Mouse (Mus musculus) cerebellum, adult 2 months (tissue): ENCODE data around the gene Wasf2. TPM values are rescaled to one million over a fixed set of nuclear protein-coding genes. Genes with fewer than 3 reads are reported as not detected.

ENCODE experiments used
- DNase-seq, 2 experiments: peaks; one replicate each; pipeline ENCODE4 v3.0.0; 2021
- H3K27ac ChIP-seq: fragments of 200-500 bp; 2 replicates; pipeline ENCODE4 v1.5.1; 2012; ENCODE audit warnings: low read length, control low read depth, inconsistent platforms; ENCODE audit not compliant: insufficient read depth
- H3K27me3 ChIP-seq: fragments of 200-500 bp; 2 replicates; pipeline ENCODE4 v1.6.1; 2012; ENCODE audit warnings: inconsistent platforms, mild to moderate bottlenecking, low read length, moderate library complexity; ENCODE audit not compliant: control insufficient read depth, insufficient read depth
- H3K4me1 ChIP-seq: fragments of 200-500 bp; 2 replicates; pipeline ENCODE4 v1.6.1; 2011; ENCODE audit warnings: low read length; ENCODE audit not compliant: control insufficient read depth, insufficient read depth
- H3K4me3 ChIP-seq: fragments of 200-500 bp; replicated peaks from 2 replicates; pipeline ENCODE3; 2011; ENCODE audit warnings: mild to moderate bottlenecking, low read depth, low read length, control low read depth; ENCODE audit not compliant: insufficient read depth
- CTCF ChIP-seq: fragments of 200-500 bp; IDR thresholded peaks from 2 replicates; pipeline ENCODE4 v1.5.1; 2011; ENCODE audit warnings: low read depth, mild to moderate bottlenecking, control low read depth, low read length, moderate library complexity, borderline replicate concordance; ENCODE audit not compliant: insufficient read depth
- POLR2A ChIP-seq: fragments of 200-500 bp; IDR thresholded peaks from 2 replicates; pipeline ENCODE4 v1.6.1; 2011; ENCODE audit warnings: low read length, control low read depth, borderline replicate concordance; ENCODE audit not compliant: insufficient read depth
- WGBS: fragments of 180-500 bp; shearing (Covaris S2); methylation state at CpG from one replicate; pipeline ENCODE4 v1.1.7; 2018; 5-methylcytosine and 5-hydroxymethylcytosine counted together
- polyA plus RNA-seq: library from polyadenylated mRNA; depleted of rRNA; stranded (reverse); fragments of >200 nt; gene quantifications from 2 replicates; pipeline ENCODE4 v1.2.3, GENCODE M21; 2012

Wasf2 gene
- polyA plus RNA-seq, 1 experiment, result 16.3 TPM

DNA sequence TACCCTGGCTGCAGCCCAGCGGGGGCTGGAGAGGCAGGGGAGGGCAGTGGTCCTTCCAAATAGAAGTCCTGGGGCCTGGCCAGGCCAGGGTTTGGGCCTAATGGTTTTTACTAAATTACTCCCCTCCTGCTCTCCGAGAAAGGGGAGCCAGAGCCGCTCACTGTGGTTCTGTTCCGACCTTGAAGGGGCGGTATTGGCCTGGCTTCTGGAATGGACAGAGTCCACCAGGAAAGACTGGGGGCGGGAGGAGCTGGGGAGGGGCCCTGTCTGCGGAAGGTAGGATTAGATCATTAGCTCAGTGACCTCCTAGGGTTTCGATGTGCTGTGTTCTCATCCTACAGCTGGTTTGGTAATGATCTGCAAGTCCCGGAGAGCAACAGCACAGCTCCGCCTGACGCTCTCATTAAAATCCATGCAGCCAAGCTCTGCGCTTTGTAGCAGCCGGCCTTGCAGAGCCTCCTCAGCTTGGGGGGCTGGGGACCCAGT is 67.5 kb downstream of the Wasf2 start:
- WGBS, result 64% methylated on average over 13 of the region's 13 CpGs
- H3K27ac ChIP-seq, result no peak overlapping the region
- TF ChIP-seq CTCF (no peak), POLR2A (no peak)

GRCm38 (mm10) chr4:133198337-133199180 is 68.3 kb downstream of the Wasf2 start:
- Histone ChIP-seq H3K27ac (no peak overlapping the region), H3K4me3 (no peak overlapping the region), H3K4me1 (peaks cover 36% of the 10 kb centered on the region), H3K27me3 (no peaks in the 10 kb centered on the region)
- 64% methylated on average over 19 of the region's 19 CpGs for WGBS
- TF ChIP-seq CTCF, result no peak
- no peak for TF ChIP-seq POLR2A
- peak in 1 of 2 experiments; percentile 20 for DNase-seq

More for the DNA sequence above, 67.5 kb downstream of the Wasf2 start:
- DNase-seq, result no peak
- no peaks in the 10 kb centered on the region for H3K27me3 ChIP-seq
- peaks cover 36% of the 10 kb centered on the region for H3K4me1 ChIP-seq
- H3K4me3 ChIP-seq, result no peak overlapping the region

- 87% methylated on average over 6 of the region's 6 CpGs for WGBS
- H3K27me3 ChIP-seq, result no peaks in the 10 kb centered on the region
- TF ChIP-seq CTCF (no peak), POLR2A (no peak)
- DNase-seq, result no peak
- no peak overlapping the region for H3K4me3 ChIP-seq
- H3K4me1 ChIP-seq, result peaks cover 36% of the 10 kb centered on the region
- no peak overlapping the region for H3K27ac ChIP-seq
Measured at GRCm38 (mm10) chr4:133199743-133200142, 69.4 kb downstream of the Wasf2 start.

DNA sequence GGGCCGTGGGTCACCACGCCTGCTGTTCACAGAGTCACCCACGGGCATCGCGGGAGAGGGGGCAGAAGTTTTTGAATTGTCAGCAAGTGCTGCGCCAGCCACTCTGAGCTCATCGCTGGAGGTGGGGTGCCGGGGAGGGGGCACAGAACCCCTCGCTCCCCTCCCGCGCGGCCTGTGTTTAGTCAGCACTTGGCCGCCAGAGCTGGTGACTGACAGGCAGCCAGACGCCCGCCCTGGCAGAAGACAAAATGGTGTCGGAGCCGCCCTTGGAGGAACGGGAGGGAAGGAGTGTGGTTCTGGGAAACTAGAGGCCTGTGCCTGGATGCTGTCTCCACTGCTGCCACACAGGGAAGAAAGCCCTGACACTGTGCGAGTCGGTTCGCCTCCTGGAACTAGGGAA is 70.0 kb downstream of the Wasf2 start:
- 32% methylated on average over 21 of the region's 21 CpGs for WGBS
- H3K4me3 ChIP-seq, result no peak overlapping the region
- no peak overlapping the region for H3K27ac ChIP-seq
- DNase-seq, result peak; percentile 43 to 46
- no peaks in the 10 kb centered on the region for H3K27me3 ChIP-seq
- H3K4me1 ChIP-seq, result peaks cover 36% of the 10 kb centered on the region
- TF ChIP-seq POLR2A (no peak), CTCF (no peak)

- Histone ChIP-seq H3K27me3 (no peaks in the 10 kb centered on the region), H3K4me3 (no peak overlapping the region), H3K27ac (peak overlapping the region; percentile 1; the same call in 1 of the 2 replicates), H3K4me1 (peaks cover 36% of the 10 kb centered on the region)
- TF ChIP-seq CTCF (peak; percentile 69), POLR2A (no peak)
- 31% methylated on average over 8 of the region's 8 CpGs for WGBS
- DNase-seq, result peak; percentile 85 to 88
Measured at GRCm38 (mm10) chr4:133201006-133201771, 70.9 kb downstream of the Wasf2 start.

GRCm38 (mm10) chr4:133202254-133202653 is 71.9 kb downstream of the Wasf2 start:
- Histone ChIP-seq H3K27ac (no peak overlapping the region), H3K4me3 (no peak overlapping the region), H3K27me3 (no peaks in the 10 kb centered on the region), H3K4me1 (peaks cover 32% of the 10 kb centered on the region)
- 95% methylated on average over 3 of the region's 3 CpGs for WGBS
- no peak for TF ChIP-seq POLR2A
- no peak for TF ChIP-seq CTCF
- DNase-seq, result no peak

DNA sequence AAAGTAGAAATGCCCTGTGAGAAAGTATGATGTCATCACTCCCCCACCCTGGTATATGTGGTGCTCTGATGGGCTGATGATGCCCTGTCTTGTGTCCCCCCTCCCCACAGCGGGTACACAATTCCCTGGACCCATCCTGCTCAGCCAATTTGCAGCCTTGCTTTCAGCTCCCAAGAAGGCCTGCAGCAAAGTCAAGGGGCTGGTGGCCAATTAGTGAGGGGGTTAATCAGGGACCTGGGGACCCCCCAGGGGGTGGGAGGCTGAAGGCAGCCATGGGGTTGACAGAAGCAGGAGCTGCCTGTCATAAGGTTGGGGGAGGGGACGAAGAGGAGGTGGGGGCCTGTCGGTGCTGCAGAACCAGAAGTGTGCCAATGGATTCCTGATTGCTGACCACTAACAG is 73.3 kb downstream of the Wasf2 start:
- Histone ChIP-seq H3K4me1 (peaks cover 22% of the 10 kb centered on the region), H3K27me3 (no peaks in the 10 kb centered on the region), H3K4me3 (no peak overlapping the region), H3K27ac (no peak overlapping the region)
- TF ChIP-seq POLR2A (no peak), CTCF (no peak)
- DNase-seq, result no peak
- WGBS, result 71% methylated on average over 3 of the region's 3 CpGs
